Mouse (Mus musculus): ENCODE results near the gene Depdc5.
"Not testable (repeated sequence)": the region's sequence is repeated elsewhere in the genome, so short reads cannot be mapped to it uniquely, and the experiment has no call there.

Gene Depdc5

GRCm38 (mm10) chr5:33030425-33031175 lies 167.1 kb downstream of the Depdc5 start:
- DNase-seq (ENCODE audit: low spot score): no peak

GRCm38 (mm10) chr5:33032036-33032773 lies 168.7 kb downstream of the Depdc5 start:
- DNase-seq (ENCODE audit: low spot score): no peak

GRCm38 (mm10) chr5:33033121-33033520 lies 169.6 kb downstream of the Depdc5 start:
- peak; percentile 46 for DNase-seq (ENCODE audit: low spot score)

- not testable (repeated sequence) for DNase-seq (ENCODE audit: low spot score)
Observed at GRCm38 (mm10) chr5:33033633-33034032, 170.1 kb downstream of the Depdc5 start.

GRCm38 (mm10) chr5:33034100-33034499 lies 170.6 kb downstream of the Depdc5 start:
- no peak for DNase-seq (ENCODE audit: low spot score)

GRCm38 (mm10) chr5:33034916-33035315 lies 171.4 kb downstream of the Depdc5 start:
- DNase-seq (ENCODE audit: low spot score): no peak

GRCm38 (mm10) chr5:33038656-33039509 lies 175.4 kb downstream of the Depdc5 start:
- DNase-seq (ENCODE audit: low spot score): no peak

GRCm38 (mm10) chr5:33039510-33039911 lies 176.0 kb downstream of the Depdc5 start:
- DNase-seq (ENCODE audit: low spot score): no peak

GRCm38 (mm10) chr5:33040735-33041134 lies 177.2 kb downstream of the Depdc5 start:
- not testable (repeated sequence) for DNase-seq (ENCODE audit: low spot score)

- no peak for DNase-seq (ENCODE audit: low spot score)
Observed at GRCm38 (mm10) chr5:33043397-33043796, 179.9 kb downstream of the Depdc5 start.
